Mouse (Mus musculus) spleen, adult 2 months (tissue): ENCODE data around the gene Nfu1.

Source experiments
- CTCF ChIP-seq: fragments of 200-500 bp; IDR thresholded peaks from 2 replicates; pipeline ENCODE4 v1.5.1; 2011; ENCODE audit warnings: mild to moderate bottlenecking, inconsistent platforms; ENCODE audit not compliant: insufficient read depth, insufficient read length, insufficient replicate concordance; ENCODE audit errors: extremely low read depth
- POLR2A ChIP-seq: fragments of 200-500 bp; IDR thresholded peaks from 2 replicates; pipeline ENCODE4 v1.6.1; 2011; ENCODE audit warnings: low read depth, low read length, inconsistent platforms

- no peak for TF ChIP-seq CTCF
- no peak for TF ChIP-seq POLR2A
Measured at GRCm38 (mm10) chr6:87008887-87009286, at the start of gene Nfu1.
